Mouse (Mus musculus) myocyte (in vitro differentiated cells): ENCODE measurements around the gene Gm28042.

Source experiments
- MYOG ChIP-seq, 3 experiments: IDR thresholded peaks; one replicate each; pipeline ENCODE4 v1.6.1; 2011; ENCODE audit warnings: control low read depth in 2 of 3, low read depth in 2 of 3, mild to moderate bottlenecking in 2 of 3; ENCODE audit not compliant: insufficient read length in 2 of 3, control insufficient read depth in 1 of 3, insufficient read depth in 1 of 3
- POLR2A ChIP-seq: IDR thresholded peaks from one replicate; pipeline ENCODE4 v1.6.1; 2011; ENCODE audit warnings: low read depth, mild to moderate bottlenecking, control low read depth, moderate library complexity; ENCODE audit not compliant: insufficient read length
- REST ChIP-seq: IDR thresholded peaks from one replicate; pipeline ENCODE4 v1.6.1; 2011; ENCODE audit warnings: mild to moderate bottlenecking, control low read depth, moderate library complexity; ENCODE audit not compliant: insufficient read depth, insufficient read length
- TCF12 ChIP-seq: IDR thresholded peaks from one replicate; pipeline ENCODE4 v1.6.1; 2011; ENCODE audit warnings: mild to moderate bottlenecking, control low read depth; ENCODE audit not compliant: poor library complexity, insufficient read depth, severe bottlenecking
- USF1 ChIP-seq: IDR thresholded peaks from one replicate; pipeline ENCODE4 v1.6.1; 2011; ENCODE audit warnings: low read depth, mild to moderate bottlenecking, control low read depth, moderate library complexity

DNA sequence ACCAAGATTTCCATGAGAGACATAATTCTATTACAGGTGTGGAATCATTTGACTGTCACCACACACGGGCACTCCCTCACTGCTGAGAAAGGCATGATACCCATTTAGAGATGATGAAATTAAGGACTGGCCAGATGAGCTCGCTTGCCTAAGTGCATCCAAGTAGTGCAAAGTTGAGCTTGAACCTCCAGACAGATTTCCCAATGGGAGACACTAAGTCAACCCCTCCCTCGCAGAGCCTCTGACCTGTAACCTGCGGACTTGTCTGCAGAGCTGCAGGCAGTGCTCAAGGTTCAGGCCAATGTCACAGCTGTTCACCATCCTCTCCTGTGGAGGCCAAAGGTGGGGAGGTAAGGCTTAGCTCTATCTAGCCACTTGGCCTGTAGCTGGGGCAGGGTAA is 31.5 kb downstream of the Gm28042 start:
- TF ChIP-seq POLR2A (no peak), TCF12 (no peak), MYOG (IDR thresholded peaks at IDR 0.05; ENCODE audit: control insufficient read depth in 1 of 3, insufficient read depth in 1 of 3, insufficient read length in 2 of 3, low read depth in 2 of 3) (no peak), USF1 (no peak), REST (no peak)
